Mouse (Mus musculus) hindbrain, embryonic 11.5 days (tissue): ENCODE results near the gene Sfswap. TPM values are rescaled to one million over a fixed set of nuclear protein-coding genes. Genes with fewer than 3 reads are reported as not detected.

Experiments used
- ATAC-seq: fragments of 200-750 bp; cut with Nextera tagmentation; 2 replicates; pipeline ENCODE4 v1.8.0; 2017; ENCODE audit warnings: mild to moderate bottlenecking, moderate TSS enrichment, moderate library complexity; ENCODE audit not compliant: low FRiP score
- DNase-seq: peaks from one replicate; pipeline ENCODE4 v3.0.0-alpha.2; 2015; ENCODE audit warnings: low spot score
- H3K27ac ChIP-seq: fragments of 300-500 bp; sonication (generic); 2 replicates; pipeline ENCODE4 v1.5.1; 2014; ENCODE audit warnings: mild to moderate bottlenecking, low read depth, low read length
- H3K27me3 ChIP-seq: fragments of 300-500 bp; sonication (generic); 2 replicates; pipeline ENCODE4 v1.6.1; 2014; ENCODE audit warnings: mild to moderate bottlenecking, low read length, moderate library complexity, mixed read lengths; ENCODE audit not compliant: control insufficient read depth, insufficient read depth
- H3K36me3 ChIP-seq: fragments of 300-500 bp; sonication (generic); 2 replicates; pipeline ENCODE4 v1.6.1; 2014; ENCODE audit warnings: mild to moderate bottlenecking, low read length, moderate library complexity, mixed read lengths; ENCODE audit not compliant: control insufficient read depth, insufficient read depth
- H3K4me1 ChIP-seq: fragments of 300-500 bp; sonication (generic); replicated peaks from 2 replicates; pipeline ENCODE4 v1.6.1; 2014; ENCODE audit warnings: low read length, mixed read lengths; ENCODE audit not compliant: control insufficient read depth, insufficient read depth
- H3K4me2 ChIP-seq: fragments of 300-500 bp; sonication (generic); replicated peaks from 2 replicates; pipeline ENCODE4 v1.6.1; 2014; ENCODE audit warnings: mild to moderate bottlenecking, low read depth, low read length
- H3K4me3 ChIP-seq: fragments of 300-500 bp; sonication (generic); 2 replicates; pipeline ENCODE4 v1.5.1; 2014; ENCODE audit warnings: low read depth, low read length
- H3K9ac ChIP-seq: fragments of 300-500 bp; sonication (generic); 2 replicates; pipeline ENCODE4 v1.6.1; 2014; ENCODE audit warnings: low read depth, low read length
- H3K9me3 ChIP-seq: fragments of 300-500 bp; sonication (generic); 2 replicates; pipeline ENCODE4 v1.6.1; 2016; ENCODE audit warnings: low read length; ENCODE audit not compliant: control insufficient read depth
- WGBS: fragments of 180-500 bp; shearing (Covaris S2); extraction: QIAGEN DNeasy Blood & Tissue Kit; methylation state at CpG from one replicate; pipeline ENCODE4 v1.1.7; 2014; 5-methylcytosine and 5-hydroxymethylcytosine counted together
- polyA plus RNA-seq: library from polyadenylated mRNA; unstranded; fragments of >200 nt; fragmentation: Nextera tagmentation; extraction: Ambion mirVana; gene quantifications from 2 replicates; pipeline ENCODE4 v1.2.1, GENCODE M21; 2014

Gene Sfswap
- polyA plus RNA-seq, 1 experiment from 2014 or later, result 59.0 TPM

DNA sequence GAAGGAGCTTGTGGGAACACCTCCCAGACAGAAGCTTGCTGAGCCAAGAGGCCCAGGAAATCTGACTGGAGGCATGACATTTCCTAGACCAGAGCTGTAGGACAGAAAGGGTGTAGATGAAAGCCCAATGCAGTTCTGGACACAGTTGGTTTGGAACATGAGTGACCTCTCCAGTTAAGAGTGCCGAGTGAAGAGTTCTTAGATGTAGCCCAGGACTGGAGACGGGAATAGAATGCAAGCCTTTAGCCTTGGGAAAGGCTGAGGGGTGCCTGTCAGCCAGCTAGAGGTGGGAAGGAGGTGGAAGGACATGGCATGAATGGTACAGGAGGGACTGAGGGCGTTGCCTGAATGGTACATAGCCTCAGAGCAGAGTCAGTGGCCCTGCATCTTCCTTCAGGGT is 34.4 kb downstream of the Sfswap start:
- no peak for ATAC-seq
- Histone ChIP-seq H3K36me3 (no peaks in the 10 kb centered on the region), H3K4me3 (no peak overlapping the region), H3K4me1 (no peaks in the 10 kb centered on the region), H3K4me2 (no peak overlapping the region), H3K9me3 (no peaks in the 10 kb centered on the region), H3K27me3 (no peaks in the 10 kb centered on the region), H3K27ac (no peak overlapping the region), H3K9ac (no peak overlapping the region)
- no peak for DNase-seq
- 95% methylated on average over 3 of the region's 3 CpGs for WGBS

DNA sequence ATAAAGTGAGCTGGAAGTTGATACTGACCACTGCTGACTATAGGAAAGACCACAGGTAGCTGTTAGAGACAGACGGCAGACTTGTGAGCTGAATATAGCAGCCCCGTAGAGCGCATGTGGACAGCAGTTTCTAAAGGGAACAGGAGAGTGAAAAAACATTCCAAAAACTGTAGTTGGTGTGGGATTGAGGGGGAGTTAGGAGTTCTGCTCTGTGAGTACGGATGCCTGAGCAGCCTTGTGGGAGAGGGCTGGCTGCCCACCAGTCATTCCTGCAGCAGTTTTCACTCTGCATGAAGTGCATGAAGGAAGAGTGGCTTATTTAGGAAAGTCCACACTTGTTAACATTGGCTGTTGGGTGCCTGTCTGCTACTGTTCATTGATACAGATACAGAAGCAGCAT is 37.8 kb downstream of the Sfswap start:
- 93% methylated on average over 4 of the region's 4 CpGs for WGBS
- H3K27ac ChIP-seq, result no peak overlapping the region
- no peaks in the 10 kb centered on the region for H3K9me3 ChIP-seq
- no peak overlapping the region for H3K4me2 ChIP-seq
- DNase-seq, result no peak
- no peaks in the 10 kb centered on the region for H3K27me3 ChIP-seq
- 0 out of 2 replicates have a peak, but pooled peaks cover 5% of the 10 kb centered on the region for H3K36me3 ChIP-seq
- no peak for ATAC-seq
- no peaks in the 10 kb centered on the region for H3K4me1 ChIP-seq
- no peak overlapping the region for H3K9ac ChIP-seq
- H3K4me3 ChIP-seq, result no peak overlapping the region

DNA sequence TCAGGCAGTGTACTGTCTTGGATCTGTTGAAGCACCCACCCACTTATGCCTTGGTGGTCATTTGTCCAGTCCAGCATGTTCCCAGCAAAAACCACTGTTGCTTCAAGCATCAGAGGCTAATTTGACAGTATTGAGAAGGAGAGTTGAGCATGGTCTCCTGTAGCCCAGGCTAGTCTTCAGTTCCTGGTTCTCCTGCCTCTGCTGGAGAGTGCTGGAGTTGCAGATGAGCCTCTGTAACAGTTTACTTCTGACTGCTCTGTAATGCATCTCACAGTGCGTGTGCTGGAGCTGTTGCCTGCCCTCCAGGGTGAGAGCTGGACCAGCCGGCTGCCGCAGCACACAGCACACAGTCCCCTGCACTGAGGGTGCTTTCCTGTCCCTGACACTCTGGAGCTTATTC is 41.2 kb downstream of the Sfswap start:
- Histone ChIP-seq H3K4me3 (no peak overlapping the region), H3K4me2 (no peak overlapping the region), H3K27me3 (no peaks in the 10 kb centered on the region), H3K9me3 (no peaks in the 10 kb centered on the region), H3K36me3 (0 out of 2 replicates have a peak, but pooled peaks cover 7% of the 10 kb centered on the region), H3K27ac (no peak overlapping the region), H3K9ac (no peak overlapping the region), H3K4me1 (no peaks in the 10 kb centered on the region)
- DNase-seq (no peak), ATAC-seq (no peak)
- 88% methylated on average over 3 of the region's 3 CpGs for WGBS

DNA sequence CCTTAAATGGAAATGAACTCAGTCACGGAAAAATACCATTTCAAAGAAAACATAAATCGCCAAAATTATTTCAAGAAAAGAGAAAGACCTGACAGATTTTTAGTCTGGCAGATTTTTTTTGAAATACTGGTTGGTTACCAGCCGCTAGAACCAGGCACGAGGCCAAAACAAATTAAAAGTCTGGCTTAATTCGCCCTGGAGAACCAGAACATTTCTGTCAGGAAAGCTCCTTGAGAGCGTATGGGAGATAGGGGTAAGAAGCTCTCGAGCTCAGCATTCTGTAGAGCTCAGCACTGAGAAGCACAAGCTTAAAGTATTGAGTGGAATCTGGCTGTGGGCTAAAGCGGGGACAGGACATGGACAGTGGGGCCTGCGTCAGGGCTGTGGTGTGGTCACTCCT is 44.8 kb downstream of the Sfswap start:
- no peak for ATAC-seq
- H3K27ac ChIP-seq, result no peak overlapping the region
- H3K36me3 ChIP-seq, result peaks cover 16% of the 10 kb centered on the region; the same call in 1 of the 2 replicates
- no peaks in the 10 kb centered on the region for H3K4me1 ChIP-seq
- H3K4me3 ChIP-seq, result no peak overlapping the region
- DNase-seq, result no peak
- no peaks in the 10 kb centered on the region for H3K27me3 ChIP-seq
- WGBS, result 96% methylated on average over 9 of the region's 9 CpGs
- no peaks in the 10 kb centered on the region for H3K9me3 ChIP-seq
- no peak overlapping the region for H3K4me2 ChIP-seq
- no peak overlapping the region for H3K9ac ChIP-seq

DNA sequence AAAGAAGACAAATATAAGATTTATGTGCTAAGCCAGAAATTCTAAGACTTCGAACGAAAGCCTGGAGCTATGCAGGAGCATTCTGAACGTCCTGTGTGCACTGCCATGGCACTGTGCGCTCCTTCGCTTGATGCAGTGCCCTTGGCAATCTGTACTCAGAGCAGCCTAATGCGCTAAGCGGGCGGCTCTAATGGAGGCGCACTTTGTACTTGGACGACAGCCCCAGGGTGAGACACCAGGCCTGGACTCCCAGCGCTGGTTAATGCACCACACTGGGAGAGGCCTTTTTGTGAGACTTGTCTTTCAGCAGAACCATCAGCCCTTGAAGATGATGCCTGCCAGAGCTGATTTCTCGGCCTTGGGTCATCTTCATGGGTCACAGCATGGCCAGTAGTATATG is 48.7 kb downstream of the Sfswap start:
- DNase-seq (no peak), ATAC-seq (no peak)
- no peak overlapping the region for H3K27ac ChIP-seq
- WGBS, result 92% methylated on average over 12 of the region's 12 CpGs
- H3K9ac ChIP-seq, result no peak overlapping the region
- H3K4me3 ChIP-seq, result no peak overlapping the region
- H3K4me2 ChIP-seq, result no peak overlapping the region
- H3K36me3 ChIP-seq, result peaks cover 19% of the 10 kb centered on the region
- H3K9me3 ChIP-seq, result no peaks in the 10 kb centered on the region
- H3K27me3 ChIP-seq, result no peaks in the 10 kb centered on the region
- no peaks in the 10 kb centered on the region for H3K4me1 ChIP-seq

DNA sequence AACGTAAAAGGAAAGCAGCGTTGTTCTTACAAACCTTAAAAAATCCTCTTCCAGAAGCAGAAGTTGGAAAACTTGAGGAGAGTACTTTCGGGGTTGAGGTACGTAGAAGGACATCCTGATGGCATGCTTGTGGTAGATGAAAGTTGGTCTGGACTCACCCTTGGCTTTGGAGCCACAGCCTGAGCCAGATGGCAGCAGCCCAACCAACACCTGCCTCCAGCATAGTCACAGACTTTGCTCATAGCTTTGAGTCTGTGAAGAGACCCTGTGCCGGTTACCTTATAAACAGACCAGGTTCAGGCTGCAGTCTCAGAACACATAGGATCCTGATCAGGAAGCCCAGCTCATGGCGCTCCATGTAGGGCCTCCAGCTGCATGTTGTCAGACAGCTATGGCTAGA is 49.8 kb downstream of the Sfswap start:
- H3K36me3 ChIP-seq, result peaks cover 20% of the 10 kb centered on the region
- no peaks in the 10 kb centered on the region for H3K27me3 ChIP-seq
- H3K27ac ChIP-seq, result no peak overlapping the region
- H3K4me2 ChIP-seq, result no peak overlapping the region
- no peaks in the 10 kb centered on the region for H3K9me3 ChIP-seq
- DNase-seq (no peak), ATAC-seq (no peak)
- H3K4me1 ChIP-seq, result no peaks in the 10 kb centered on the region
- no peak overlapping the region for H3K9ac ChIP-seq
- WGBS, result 98% methylated on average over 6 of the region's 6 CpGs
- H3K4me3 ChIP-seq, result no peak overlapping the region

DNA sequence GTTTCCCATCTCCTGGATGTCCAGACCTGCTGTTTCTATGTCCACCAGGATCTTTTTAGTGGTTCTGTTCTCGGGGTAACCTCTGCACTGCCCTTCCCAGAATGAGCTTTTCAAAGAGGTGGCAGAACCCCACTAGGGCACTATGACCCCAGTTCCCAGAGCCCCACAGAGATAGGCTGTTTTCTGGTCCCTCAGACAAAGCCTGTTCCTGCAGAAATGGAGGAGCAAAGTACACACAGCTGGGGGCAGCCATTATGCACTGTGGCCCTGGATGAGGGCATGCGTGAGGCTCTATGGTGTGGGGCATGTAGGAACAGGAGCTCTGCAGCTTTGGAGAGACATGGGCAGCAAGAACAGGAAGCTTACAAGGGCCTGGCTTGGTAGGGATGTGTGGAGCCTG is 51.0 kb downstream of the Sfswap start:
- Histone ChIP-seq H3K4me1 (no peaks in the 10 kb centered on the region), H3K9ac (no peak overlapping the region), H3K36me3 (peaks cover 20% of the 10 kb centered on the region), H3K4me3 (no peak overlapping the region), H3K27me3 (no peaks in the 10 kb centered on the region), H3K27ac (no peak overlapping the region), H3K9me3 (no peaks in the 10 kb centered on the region), H3K4me2 (no peak overlapping the region)
- ATAC-seq, result no peak
- 88% methylated on average over 2 of the region's 2 CpGs for WGBS
- DNase-seq, result no peak

DNA sequence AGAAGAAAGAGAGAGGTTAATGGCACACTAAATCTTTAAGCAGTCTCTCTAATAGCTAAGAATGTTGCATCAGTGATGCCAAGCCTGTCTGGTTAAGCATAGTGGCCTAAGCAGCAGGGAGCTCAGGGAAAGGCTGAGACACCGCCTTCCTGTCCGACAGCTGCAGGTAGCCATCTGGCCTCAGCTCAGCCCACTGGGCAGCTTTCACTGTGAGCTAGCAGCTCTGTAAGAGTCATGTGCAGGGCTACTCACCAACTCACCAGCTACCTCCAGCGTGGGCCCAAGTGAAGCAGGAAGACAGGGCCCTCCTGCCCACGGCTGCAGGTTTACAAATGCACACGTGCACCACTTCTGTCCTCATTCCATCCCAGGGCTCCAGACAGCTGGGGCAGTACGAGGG is 52.6 kb downstream of the Sfswap start:
- peaks cover 16% of the 10 kb centered on the region for H3K36me3 ChIP-seq
- H3K9ac ChIP-seq, result no peak overlapping the region
- no peaks in the 10 kb centered on the region for H3K9me3 ChIP-seq
- DNase-seq (no peak), ATAC-seq (no peak)
- H3K4me3 ChIP-seq, result no peak overlapping the region
- WGBS, result 86% methylated on average over 6 of the region's 6 CpGs
- no peak overlapping the region for H3K4me2 ChIP-seq
- no peaks in the 10 kb centered on the region for H3K4me1 ChIP-seq
- no peak overlapping the region for H3K27ac ChIP-seq
- no peaks in the 10 kb centered on the region for H3K27me3 ChIP-seq

DNA sequence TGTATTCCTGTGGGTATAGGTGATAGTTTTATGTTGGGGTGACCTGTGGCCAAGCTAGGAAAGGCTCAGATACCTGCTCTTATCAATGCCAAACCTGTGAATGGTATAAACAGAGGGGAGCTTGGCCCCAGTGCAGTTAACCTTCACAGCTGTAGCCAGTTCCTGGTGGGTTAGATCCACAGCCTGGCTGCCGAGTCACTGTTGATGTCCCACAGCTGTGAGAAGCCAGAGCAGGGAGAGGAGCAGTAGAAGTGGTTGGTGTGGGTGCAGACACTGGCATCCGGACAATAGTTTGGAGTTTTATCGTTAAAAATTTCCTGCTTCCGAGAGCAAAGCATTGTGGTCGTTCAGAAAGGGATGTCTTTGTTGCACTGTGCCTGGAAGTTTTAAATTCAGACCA is 57.6 kb downstream of the Sfswap start:
- Histone ChIP-seq H3K27ac (no peak overlapping the region), H3K27me3 (no peaks in the 10 kb centered on the region), H3K4me2 (no peak overlapping the region), H3K36me3 (peaks cover 9% of the 10 kb centered on the region), H3K4me3 (no peak overlapping the region), H3K9ac (no peak overlapping the region), H3K4me1 (no peaks in the 10 kb centered on the region), H3K9me3 (no peaks in the 10 kb centered on the region)
- DNase-seq, result no peak
- no peak for ATAC-seq
- 87% methylated on average over 5 of the region's 5 CpGs for WGBS
